10 mouse cellular contexts compared by ENCODE assay signal in genomic region chr6:142469602-142470001, GRCm38 (mm10). TPM values are rescaled to one million over a fixed set of nuclear protein-coding genes. Genes with fewer than 3 reads are reported as not detected.
A peak's percentile ranks its signal among the peaks of the same experiment; 100 is the strongest.
DNase-seq lines count a peak whose midpoint lies in the region; ATAC-seq and TF ChIP-seq lines count a peak whose summit lies in the region.
"Had no signal": no experiment of that assay in that cellular context is flagged by ENCODE, and none has a peak within 500 bp of the region (broad histone marks: within the 10 kb centered on the region; RNA-seq: fewer than 3 reads in every experiment).

No protein-coding gene starts in this region.

- no peak overlapping the region for H3K4me3 ChIP-seq in limb, embryonic 13.5 days
- no peak overlapping the region for H3K4me3 ChIP-seq in limb, embryonic 10.5 days
- no peak overlapping the region for H3K4me3 ChIP-seq in thymus, adult 2 months (ENCODE audit: control insufficient read depth, insufficient read depth, low read length)
- H3K4me3 ChIP-seq: heart, embryonic 15.5 days; liver, embryonic 13.5 days had no signal

- TF ChIP-seq CTCF in thymus, adult 2 months (IDR thresholded peaks at IDR 0.05; ENCODE audit: borderline replicate concordance, control insufficient read depth, extremely low read depth, insufficient read depth, low read length, poor library complexity) = no peak

- no peaks in the 10 kb centered on the region for H3K27me3 ChIP-seq in limb, embryonic 13.5 days
- no peaks in the 10 kb centered on the region for H3K27me3 ChIP-seq in limb, embryonic 10.5 days (ENCODE audit: low read depth, poor library complexity, severe bottlenecking)
- H3K27me3 ChIP-seq in thymus, adult 2 months (ENCODE audit: control insufficient read depth, insufficient read depth, low read length) = no peaks in the 10 kb centered on the region
- H3K27me3 ChIP-seq: heart, embryonic 15.5 days; liver, embryonic 13.5 days had no signal

- H3K27ac ChIP-seq in limb, embryonic 13.5 days = no peak overlapping the region
- H3K27ac ChIP-seq in limb, embryonic 10.5 days = no peak overlapping the region
- no peak overlapping the region for H3K27ac ChIP-seq in thymus, adult 2 months (ENCODE audit: control insufficient read depth, insufficient read depth, low read length)
- H3K27ac ChIP-seq: heart, embryonic 15.5 days; liver, embryonic 13.5 days had no signal

- peak; percentile 16 for DNase-seq in adrenal gland, postnatal 10 days
- DNase-seq in adrenal gland, postnatal 14 days = no peak
- DNase-seq in limb, embryonic 10.5 days (ENCODE audit: low spot score) = no peak
- peak; percentile 49 for DNase-seq in thymus, adult 2 months
- no peak for DNase-seq in yolk sac, embryonic 10.5 days (ENCODE audit: low spot score)
- no peak for DNase-seq in cerebellum, adult 11 months
- DNase-seq: liver, embryonic 13.5 days had no signal

- H3K9me3 ChIP-seq in limb, embryonic 13.5 days = no peaks in the 10 kb centered on the region
- no peaks in the 10 kb centered on the region for H3K9me3 ChIP-seq in limb, embryonic 10.5 days (replicated peaks)
- H3K9me3 ChIP-seq: heart, embryonic 15.5 days; liver, embryonic 13.5 days had no signal

- no peak for TF ChIP-seq POLR2A in thymus, adult 2 months (IDR thresholded peaks at IDR 0.05; ENCODE audit: control insufficient read depth, extremely low read depth, insufficient read depth, low read length, poor library complexity)

- H3K9ac ChIP-seq in limb, embryonic 13.5 days = no peak overlapping the region
- H3K9ac ChIP-seq: heart, embryonic 15.5 days; liver, embryonic 13.5 days had no signal

- peaks cover 5% of the 10 kb centered on the region; the same call in 1 of the 2 replicates for H3K4me1 ChIP-seq in limb, embryonic 13.5 days
- no peaks in the 10 kb centered on the region; the same call in 1 of the 2 replicates for H3K4me1 ChIP-seq in limb, embryonic 10.5 days
- 0 out of 2 replicates have a peak, but pooled peaks cover 2% of the 10 kb centered on the region for H3K4me1 ChIP-seq in thymus, adult 2 months (replicated peaks; ENCODE audit: control insufficient read depth, insufficient read depth, low read length)
- H3K4me1 ChIP-seq: heart, embryonic 15.5 days; liver, embryonic 13.5 days had no signal

- H3K4me2 ChIP-seq in limb, embryonic 13.5 days (replicated peaks) = no peak overlapping the region
- H3K4me2 ChIP-seq: heart, embryonic 15.5 days had no signal

- peak; percentile 51; the same call in 1 of the 2 replicates for ATAC-seq in limb, embryonic 13.5 days (ENCODE audit: low FRiP score, low read depth)
- peak; percentile 81 to 82 for ATAC-seq in hematopoietic stem cell, adult 5-6 weeks (replicated peaks in 1 of 2; ENCODE audit: insufficient read depth in 1 of 2, low FRiP score in 2 of 2, low TSS enrichment in 1 of 2, low read depth in 1 of 2, poor library complexity in 2 of 2, severe bottlenecking in 2 of 2)

- 54% methylated on average over 4 of the region's 4 CpGs for WGBS in limb, embryonic 13.5 days
- 61% methylated on average over 4 of the region's 4 CpGs for WGBS in limb, embryonic 10.5 days
- WGBS in thymus, adult 2 months = 45% methylated on average over 4 of the region's 4 CpGs

- no peaks in the 10 kb centered on the region for H3K36me3 ChIP-seq in limb, embryonic 13.5 days
- H3K36me3 ChIP-seq in limb, embryonic 10.5 days = no peaks in the 10 kb centered on the region
- no peaks in the 10 kb centered on the region for H3K36me3 ChIP-seq in thymus, adult 2 months (ENCODE audit: control insufficient read depth, insufficient read depth, low read length)
- H3K36me3 ChIP-seq: heart, embryonic 15.5 days; liver, embryonic 13.5 days had no signal

RNA-seq across cellular contexts. Expression of gene Gys2, which starts 3.3 kb away (rescaled TPM):
- 10 to 100 TPM in 1 of 2 experiments, 1 to 10 TPM in 1; 9.9 to 42.7 TPM for total RNA-seq in adrenal gland, postnatal 10 days (2021)
- 4.3 and 15.7 TPM in 2 replicates for total RNA-seq in adrenal gland, postnatal 14 days (2021)
- polyA plus RNA-seq in limb, embryonic 13.5 days (2015; fragmentation: Nextera tagmentation; extraction: Ambion mirVana) = 0.14 TPM in 1 of 2 replicates, not detected in the other
- polyA plus RNA-seq in limb, embryonic 10.5 days (2016; fragmentation: Nextera tagmentation; extraction: Ambion mirVana) = not detected in 2 replicates
- total RNA-seq in hematopoietic stem cell, adult 5-6 weeks (2017) = not detected in 2 replicates
- polyA plus RNA-seq in thymus, adult 2 months (2012; rRNA removed) = 0.74 and 1.1 TPM in 2 replicates
- polyA plus RNA-seq: heart, embryonic 15.5 days had no signal

RNA-seq across cellular contexts. Expression of gene Ldhb, which starts 38.2 kb away (rescaled TPM):
- total RNA-seq in adrenal gland, postnatal 10 days (2021) = 100 to 1,000 TPM; 483 to 579 TPM
- 446 and 476 TPM in 2 replicates for total RNA-seq in adrenal gland, postnatal 14 days (2021)
- 361 and 383 TPM in 2 replicates for polyA plus RNA-seq in limb, embryonic 13.5 days (2015; fragmentation: Nextera tagmentation; extraction: Ambion mirVana)
- polyA plus RNA-seq in limb, embryonic 10.5 days (2016; fragmentation: Nextera tagmentation; extraction: Ambion mirVana) = 408 and 535 TPM in 2 replicates
- 55.2 and 63.5 TPM in 2 replicates for total RNA-seq in hematopoietic stem cell, adult 5-6 weeks (2017)
- polyA plus RNA-seq in thymus, adult 2 months (2012; rRNA removed) = 394 and 525 TPM in 2 replicates

RNA-seq across cellular contexts. Expression of gene Spx, which starts 56.4 kb away (rescaled TPM):
- under 1 TPM in 1 of 2 experiments, not detected in 1; 0.18 TPM for total RNA-seq in adrenal gland, postnatal 10 days (2021)
- 1.2 TPM in 1 of 2 replicates, not detected in the other for total RNA-seq in adrenal gland, postnatal 14 days (2021)
- 0.65 and 1.0 TPM in 2 replicates for polyA plus RNA-seq in limb, embryonic 13.5 days (2015; fragmentation: Nextera tagmentation; extraction: Ambion mirVana)
- 0.54 and 0.78 TPM in 2 replicates for polyA plus RNA-seq in limb, embryonic 10.5 days (2016; fragmentation: Nextera tagmentation; extraction: Ambion mirVana)
- total RNA-seq in hematopoietic stem cell, adult 5-6 weeks (2017) = not detected in 2 replicates
- polyA plus RNA-seq in thymus, adult 2 months (2012; rRNA removed) = 1.1 and 2.0 TPM in 2 replicates

Comparison
In these comparisons a context has a peak if more than half of its experiments do, and no peak if none do; other contexts are left out.
1. DNase-seq: peak in adrenal gland, postnatal 10 days (single experiment) and thymus, adult 2 months (single experiment); none in adrenal gland, postnatal 14 days (single experiment), limb, embryonic 10.5 days (single experiment), yolk sac, embryonic 10.5 days (single experiment) and cerebellum, adult 11 months (single experiment).